Mouse (Mus musculus) E14TG2a.4 (cell line): ENCODE measurements around the gene Ptp4a2.
"Not testable (repeated sequence)": the region's sequence is repeated elsewhere in the genome, so short reads cannot be mapped to it uniquely, and the experiment has no call there.

Source experiments
- CTCF ChIP-seq: conservative IDR thresholded peaks from 2 replicates; pipeline ENCODE4 v1.5.1; 2014; ENCODE audit warnings: low read length
- NANOG ChIP-seq: IDR thresholded peaks from 2 replicates; pipeline ENCODE4 v1.6.1; 2014; ENCODE audit warnings: borderline replicate concordance, low read length, mixed read lengths
- POU5F1 ChIP-seq: IDR thresholded peaks from 2 replicates; pipeline ENCODE4 v1.6.1; 2014; ENCODE audit warnings: low read length, borderline replicate concordance

DNA sequence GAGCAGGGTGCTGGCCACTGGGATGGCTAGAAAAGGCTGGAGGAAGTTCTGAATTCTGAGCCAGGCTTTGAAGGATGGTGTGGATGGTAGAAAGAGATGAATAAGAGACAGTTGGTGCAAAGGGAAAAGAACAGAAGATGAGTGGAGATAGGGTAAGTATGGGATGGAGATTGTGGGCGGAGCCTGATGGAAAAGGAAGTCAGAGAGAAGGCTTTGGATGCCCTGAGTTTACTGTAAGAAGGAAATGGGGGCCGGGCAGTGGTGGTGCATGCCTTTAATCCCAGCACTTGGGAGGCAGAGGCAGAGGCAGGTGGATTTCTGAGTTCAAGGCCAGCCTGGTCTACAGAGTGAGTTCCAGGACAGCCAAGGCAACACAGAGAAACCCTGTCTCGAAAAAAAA is 42.3 kb upstream of the Ptp4a2 start:
- TF ChIP-seq CTCF, NANOG, POU5F1: not testable (repeated sequence)
